Mouse (Mus musculus) brain, embryonic 14.5 days (tissue): ENCODE measurements around the gene Fkbp8.

ENCODE experiments used
- CTCF ChIP-seq: fragments of 200-500 bp; IDR thresholded peaks from 2 replicates; pipeline ENCODE4 v1.5.1; 2012; ENCODE audit warnings: inconsistent platforms, mild to moderate bottlenecking, moderate library complexity, borderline replicate concordance; ENCODE audit not compliant: insufficient read depth, insufficient read length; ENCODE audit errors: extremely low read depth
- POLR2A ChIP-seq: fragments of 200-500 bp; IDR thresholded peaks from 2 replicates; pipeline ENCODE4 v1.6.1; 2012; ENCODE audit warnings: mild to moderate bottlenecking, inconsistent platforms, borderline replicate concordance; ENCODE audit not compliant: poor library complexity, insufficient read depth, insufficient read length, severe bottlenecking; ENCODE audit errors: extremely low read depth

DNA sequence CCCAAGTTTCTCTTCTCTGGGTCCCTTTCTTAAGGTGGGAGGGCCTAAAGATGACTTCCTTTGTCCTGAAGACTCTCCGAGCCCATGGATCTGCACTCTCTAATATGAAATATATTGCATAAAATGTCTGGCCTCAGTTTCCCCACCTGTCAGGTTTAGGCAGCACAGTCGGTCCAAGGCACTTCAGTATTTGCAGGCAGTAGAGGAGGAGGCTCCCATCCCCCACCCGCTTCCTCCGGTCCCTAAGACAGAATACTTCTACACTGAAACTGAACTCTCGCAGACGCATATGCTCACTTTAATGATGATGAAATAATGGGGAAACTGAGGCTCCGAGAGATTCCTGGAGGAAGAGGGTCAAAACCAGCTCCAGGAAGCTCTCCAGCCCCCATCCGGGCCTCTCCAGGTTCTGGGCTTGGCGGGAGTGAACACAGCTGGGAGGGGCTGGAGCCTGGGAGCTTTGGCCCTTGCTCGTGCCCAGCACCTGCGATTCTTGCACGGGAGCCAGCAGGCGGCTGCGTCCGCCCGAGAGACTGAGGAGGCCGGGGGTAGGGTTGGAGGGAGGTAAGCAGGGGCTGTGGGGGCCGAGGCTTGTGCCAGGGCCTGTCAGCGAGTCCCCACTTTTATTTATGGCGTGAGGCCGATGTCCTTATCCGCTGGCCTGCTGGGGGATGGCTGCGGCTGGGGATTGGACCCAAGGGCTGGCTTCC is 25.5 kb upstream of the Fkbp8 start:
- TF ChIP-seq CTCF = no peak
- TF ChIP-seq POLR2A = no peak
